Mouse (Mus musculus): Measurements from ENCODE around the gene Slc1a2.

Slc1a2 gene

DNA sequence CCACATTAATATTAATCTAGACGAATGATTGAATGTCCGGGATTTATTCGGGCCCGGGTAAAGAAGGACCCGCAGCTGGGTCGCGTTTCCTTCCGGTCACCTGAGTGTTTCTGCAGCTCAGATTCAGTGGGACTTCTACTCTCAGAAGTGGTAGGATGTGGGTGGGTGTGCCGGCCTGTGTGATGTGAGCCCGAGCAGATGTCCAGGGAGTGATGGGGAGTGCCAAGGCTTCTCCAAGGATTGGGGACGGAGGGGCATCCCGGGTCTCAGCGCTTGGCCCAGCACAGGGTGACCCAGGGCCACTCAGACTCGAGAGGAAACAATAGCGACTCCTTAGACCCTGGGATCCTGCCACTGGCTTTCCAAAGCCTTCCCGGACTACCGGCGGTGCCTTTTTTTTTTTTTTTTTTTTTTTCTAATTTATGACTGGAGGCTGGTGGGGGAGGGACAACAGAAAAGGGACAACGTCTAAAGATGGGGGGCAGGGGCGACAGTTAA is at the start of gene Slc1a2:
Gene Slc1a2 (plus strand): TSS at position 497 of the 498 bp plus-strand sequence.
- DNase-seq (ENCODE audit: low spot score in 2 of 2) = peak in 1 of 2 experiments; percentile 77

DNA sequence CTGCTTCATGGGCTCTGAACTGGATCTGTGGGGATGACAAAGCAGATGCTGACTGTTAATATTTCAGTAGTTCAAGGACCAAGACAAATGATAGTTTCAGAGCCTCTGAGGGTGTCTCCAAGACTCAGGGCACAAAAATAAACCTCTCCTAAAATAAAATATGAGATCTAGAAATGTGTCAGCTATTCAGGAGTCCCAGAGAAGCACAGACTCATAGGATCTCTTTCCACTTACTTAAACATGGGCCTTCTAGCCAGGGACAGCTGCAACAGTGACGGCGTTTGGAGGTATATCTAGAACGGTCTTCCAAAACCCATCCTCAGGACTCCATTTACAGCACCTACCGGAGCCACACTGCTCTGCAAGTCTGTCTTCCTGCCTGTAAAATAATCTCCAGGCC is 48.0 kb upstream of the Slc1a2 start:
- DNase-seq (ENCODE audit: low spot score in 2 of 2) = no peak

DNA sequence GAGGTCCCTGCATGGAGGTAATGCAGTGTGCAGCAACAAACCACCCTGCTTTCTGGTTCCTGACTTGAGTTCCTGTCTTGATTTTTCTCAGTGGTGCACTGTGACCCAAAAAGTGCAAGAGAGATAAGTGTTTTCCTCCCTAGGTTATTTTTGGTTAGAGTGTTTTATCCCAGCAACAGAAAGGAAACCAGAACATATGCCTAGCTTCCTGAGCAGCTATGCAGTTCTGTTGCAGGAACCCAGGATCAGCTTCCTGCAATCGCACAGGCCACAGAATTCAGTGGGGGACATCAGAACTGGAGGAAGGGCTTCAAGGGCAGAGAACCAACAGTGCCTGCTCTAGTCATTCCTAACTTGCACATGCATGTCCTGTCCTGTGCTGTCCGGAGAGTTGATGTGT is 41.8 kb upstream of the Slc1a2 start:
- DNase-seq (ENCODE audit: low spot score in 2 of 2) = no peak

DNA sequence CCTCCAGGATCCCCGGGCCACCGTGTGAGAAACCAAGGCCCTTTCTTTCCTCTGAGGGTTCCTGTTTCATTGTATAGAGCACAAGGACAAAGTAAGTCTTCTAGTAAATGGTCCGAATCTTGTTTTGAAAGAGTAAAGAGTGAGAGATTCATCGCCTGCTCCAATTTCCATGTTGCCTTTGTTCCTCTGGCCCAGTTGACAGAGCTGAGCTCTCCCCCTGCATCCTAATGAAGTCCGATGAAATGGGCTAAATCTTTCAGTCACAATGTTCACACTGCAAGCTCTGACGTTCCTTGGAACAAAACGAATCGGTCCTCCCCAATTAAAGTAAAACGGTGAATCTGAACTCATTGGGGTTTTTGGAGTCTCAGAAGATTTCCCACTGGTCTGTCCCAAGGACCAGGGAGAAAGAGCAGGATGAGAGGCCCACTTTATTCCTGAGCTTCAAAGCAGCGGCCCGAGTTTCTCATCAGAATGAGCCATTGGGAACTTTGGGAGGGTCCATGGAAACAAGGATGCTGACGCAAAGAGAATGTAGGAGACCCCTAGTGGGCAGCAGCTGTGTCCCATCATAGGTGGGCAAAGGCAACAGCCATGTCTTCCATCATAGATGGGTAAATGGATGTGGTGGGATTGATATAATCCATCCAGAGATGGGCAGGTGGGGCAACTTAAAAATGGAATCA is 37.6 kb upstream of the Slc1a2 start:
- no peak for DNase-seq (ENCODE audit: low spot score in 2 of 2)

DNA sequence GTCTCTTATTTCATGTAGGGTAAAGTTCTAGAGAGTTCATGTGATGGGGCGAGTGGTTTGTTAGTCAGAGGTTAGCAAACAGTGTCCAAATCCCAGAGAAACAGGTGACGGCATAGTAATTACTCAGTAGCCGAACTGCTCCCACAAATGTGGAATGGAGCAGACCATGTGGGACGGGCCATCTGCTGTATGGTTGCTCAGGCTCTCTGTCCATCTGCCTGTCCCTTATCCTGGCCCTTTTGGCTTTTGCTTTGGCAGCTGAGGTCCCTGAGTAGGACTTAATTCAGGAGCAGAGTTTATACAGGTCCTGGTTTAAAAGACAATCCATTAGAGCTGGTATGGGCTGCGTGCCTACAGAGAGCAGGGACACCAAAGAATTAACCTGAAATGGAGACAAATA is 36.3 kb upstream of the Slc1a2 start:
- DNase-seq (ENCODE audit: low spot score in 2 of 2) = no peak

DNA sequence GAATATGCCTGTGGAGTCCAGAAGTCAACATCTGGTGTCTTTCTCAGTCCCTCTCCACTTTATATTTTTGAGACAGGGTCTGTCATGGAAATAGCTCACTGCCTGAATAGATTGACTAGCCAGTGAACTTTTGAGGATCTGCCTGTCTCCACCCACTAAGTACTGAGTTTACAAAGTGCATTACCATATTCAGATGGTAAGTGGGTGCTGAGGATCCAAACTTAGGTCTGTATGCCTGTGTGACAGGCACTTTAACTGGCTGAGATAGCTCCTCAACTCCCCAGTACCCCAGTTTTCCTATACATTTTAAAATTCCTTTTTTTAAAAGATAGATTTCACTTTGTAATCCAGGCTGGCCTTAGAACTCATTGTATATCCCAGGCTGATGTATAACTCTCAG is 35.5 kb upstream of the Slc1a2 start:
- no peak for DNase-seq (ENCODE audit: low spot score in 2 of 2)

DNA sequence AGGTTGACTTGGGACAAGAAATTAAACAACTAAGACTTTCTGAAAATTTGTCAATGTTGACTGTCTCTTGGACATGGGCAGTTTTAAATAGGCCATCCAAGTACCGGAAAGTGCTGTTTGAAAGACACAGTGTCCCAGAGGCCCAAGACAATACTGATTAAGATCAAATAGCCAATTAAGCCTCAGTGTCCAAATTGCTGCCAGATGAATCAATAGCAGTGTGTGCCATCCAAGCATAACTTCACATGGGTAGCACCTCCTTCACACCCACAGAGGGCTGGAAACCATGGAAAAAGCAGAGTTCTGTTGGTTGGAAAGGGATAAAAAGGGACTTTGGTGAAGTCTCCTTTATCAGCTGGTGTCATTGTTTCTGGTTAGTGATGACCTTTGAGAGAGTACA is 33.9 kb upstream of the Slc1a2 start:
- no peak for DNase-seq (ENCODE audit: low spot score in 2 of 2)

DNA sequence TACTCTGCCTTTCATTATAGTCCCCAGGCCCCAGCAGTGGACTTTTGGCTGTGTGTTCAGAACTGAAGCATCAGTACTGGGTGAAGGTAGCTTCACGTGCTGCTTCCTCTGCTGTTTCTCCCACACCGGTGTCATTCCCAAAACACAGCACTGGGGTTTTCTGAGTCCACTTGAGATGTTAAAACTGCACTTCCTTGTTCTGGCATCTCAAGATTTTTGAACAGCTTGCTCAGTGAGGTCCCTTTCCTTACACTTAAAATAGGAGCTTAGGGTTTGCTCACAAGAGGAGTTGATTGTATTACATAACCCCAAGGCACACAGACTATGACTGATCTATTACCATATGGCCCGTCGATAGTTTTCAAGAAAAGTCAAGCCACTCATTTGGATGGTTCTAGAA is 26.1 kb upstream of the Slc1a2 start:
- DNase-seq (ENCODE audit: low spot score in 2 of 2) = peak in 1 of 2 experiments; percentile 41

DNA sequence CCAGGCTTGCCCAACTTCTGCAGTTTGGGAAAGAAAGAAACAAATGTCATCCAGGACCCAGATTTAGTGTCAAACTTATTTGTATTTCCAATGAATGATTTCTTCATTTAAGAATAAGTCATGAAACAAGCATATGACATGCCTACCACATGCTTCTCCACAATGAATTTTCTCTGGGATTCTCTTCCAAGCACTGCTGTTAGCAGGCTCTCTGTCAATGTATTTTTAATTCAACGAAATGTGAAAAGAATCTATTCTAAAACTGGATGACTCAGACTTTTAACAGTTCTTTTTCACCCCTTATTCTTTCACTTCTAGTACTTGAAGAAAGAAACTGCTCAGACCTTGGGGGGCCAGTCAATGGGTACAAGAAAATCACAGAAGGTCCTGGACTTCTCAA is 24.4 kb upstream of the Slc1a2 start:
- peak in 1 of 2 experiments; percentile 28 for DNase-seq (ENCODE audit: low spot score in 2 of 2)

DNA sequence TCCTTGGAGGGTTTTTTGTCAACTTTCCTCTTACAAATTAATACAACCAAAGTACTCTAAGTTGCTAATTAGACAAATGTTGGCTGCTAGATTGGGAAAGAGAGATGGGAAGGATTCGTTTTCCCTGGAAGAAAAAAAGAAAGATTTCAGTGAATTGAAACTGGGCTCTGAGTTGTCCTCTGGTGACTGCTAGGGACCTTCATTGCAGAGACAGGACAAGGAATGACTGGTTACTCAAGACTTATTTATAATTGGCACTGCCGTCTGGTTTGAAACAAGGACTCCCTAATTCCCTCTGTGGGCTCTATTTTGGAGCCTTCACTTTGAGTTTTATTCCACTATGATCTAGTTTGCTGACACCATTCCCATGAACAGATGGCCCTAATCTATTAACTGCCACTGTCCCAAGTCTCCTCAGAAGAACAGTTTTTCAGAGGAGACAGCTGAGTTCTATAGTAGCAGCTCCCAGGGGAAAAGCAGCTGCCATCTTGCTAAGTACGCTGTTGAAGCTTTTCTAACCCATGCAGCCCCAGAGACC is 22.9 kb upstream of the Slc1a2 start:
- peak in 1 of 2 experiments; percentile 29 for DNase-seq (ENCODE audit: low spot score in 2 of 2)

DNA sequence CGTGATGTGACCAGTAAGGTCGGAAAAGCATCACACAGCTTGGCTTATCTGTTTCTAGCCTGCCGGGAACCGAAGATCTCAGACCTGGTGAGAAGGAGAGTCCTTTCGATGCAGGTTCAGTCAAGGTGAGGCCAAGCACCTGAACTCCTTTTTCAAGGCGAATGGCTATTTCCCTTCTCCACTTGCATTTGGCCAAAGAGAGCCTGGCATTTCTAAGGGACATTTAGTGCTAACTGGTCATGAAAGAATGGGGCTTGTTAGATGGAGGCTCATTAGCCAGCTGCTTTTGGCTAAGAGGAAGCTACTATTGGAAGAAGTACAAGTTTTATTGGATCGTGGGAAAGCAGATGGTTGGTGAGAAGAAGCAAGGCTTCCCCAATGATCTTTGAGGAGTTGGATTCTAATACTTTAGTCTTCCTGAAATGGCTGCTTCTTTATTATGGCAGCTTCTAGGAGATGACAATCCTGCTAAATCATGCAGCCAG is 22.3 kb upstream of the Slc1a2 start:
- DNase-seq (ENCODE audit: low spot score in 2 of 2) = no peak

DNA sequence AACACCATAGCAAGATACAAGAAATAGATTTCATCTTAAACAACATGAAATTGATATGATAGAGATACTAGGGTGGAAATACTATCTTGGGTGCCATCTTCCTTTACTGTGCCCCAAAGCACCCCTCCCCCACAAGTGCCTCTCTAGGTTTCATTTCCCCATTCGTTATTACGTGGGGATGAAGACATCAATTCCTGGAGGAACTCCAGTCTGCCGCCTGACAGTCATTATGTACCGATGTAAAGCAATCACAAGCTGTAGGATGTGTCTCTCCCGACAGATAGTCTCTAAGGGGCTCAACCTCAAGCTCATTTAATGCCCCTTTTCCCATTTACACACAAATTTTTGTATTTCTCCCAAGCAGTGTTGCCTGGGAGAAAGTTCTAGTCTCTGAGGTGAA is 20.3 kb upstream of the Slc1a2 start:
- DNase-seq (ENCODE audit: low spot score in 2 of 2) = no peak

DNA sequence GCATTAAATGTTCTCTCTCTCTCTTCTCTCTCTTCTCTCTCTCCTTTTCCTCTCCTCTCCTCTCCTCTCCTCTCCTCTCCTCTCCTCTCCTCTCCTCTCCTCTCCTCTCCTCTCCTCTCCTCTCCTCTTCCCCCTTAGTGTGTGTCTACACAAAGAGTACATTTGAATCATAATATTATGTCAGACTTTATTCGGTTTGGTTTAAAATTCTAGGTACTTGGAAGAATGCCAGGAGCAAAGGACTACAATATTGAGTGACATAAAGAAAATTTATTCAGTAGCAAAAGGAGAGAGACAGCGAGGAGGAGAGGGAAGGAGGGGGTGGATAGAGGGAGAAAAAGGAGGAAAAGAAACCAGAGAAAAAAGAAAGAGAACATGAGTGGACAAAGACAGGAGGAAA is 19.8 kb upstream of the Slc1a2 start:
- no peak for DNase-seq (ENCODE audit: low spot score in 2 of 2)

DNA sequence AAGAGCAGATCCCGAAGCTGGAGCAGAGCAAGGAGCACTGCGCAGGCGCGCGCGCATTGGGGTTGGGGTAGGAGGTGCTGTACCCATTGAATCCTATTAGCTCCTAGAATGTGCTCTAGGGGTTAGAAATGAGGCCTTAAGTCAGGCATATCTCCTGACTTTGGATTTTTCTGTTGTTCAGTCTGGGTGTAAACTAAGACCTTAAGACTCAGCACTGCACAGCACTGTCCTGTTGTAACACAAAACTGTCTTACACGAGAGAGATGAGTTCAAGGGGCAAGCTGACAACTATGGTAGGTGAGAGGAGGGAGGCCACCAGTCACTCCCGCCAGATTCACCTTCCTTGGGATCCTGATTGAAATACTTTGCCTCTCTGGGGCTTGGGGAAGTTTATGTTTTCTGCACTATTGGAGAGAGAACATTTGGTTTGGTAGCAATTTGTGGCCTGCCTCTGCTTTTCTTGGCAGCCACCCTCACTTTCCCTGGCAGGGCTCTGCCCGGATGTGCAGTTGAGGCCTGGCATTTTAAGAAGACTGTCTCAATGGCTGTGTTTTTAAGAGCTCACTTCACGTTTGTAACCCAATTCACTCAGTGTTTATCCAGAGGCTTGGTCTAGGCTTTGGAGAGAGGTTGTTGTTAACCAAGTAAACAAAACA is 9.5 kb upstream of the Slc1a2 start:
- peak; percentile 74 to 77 for DNase-seq (ENCODE audit: low spot score in 2 of 2)

DNA sequence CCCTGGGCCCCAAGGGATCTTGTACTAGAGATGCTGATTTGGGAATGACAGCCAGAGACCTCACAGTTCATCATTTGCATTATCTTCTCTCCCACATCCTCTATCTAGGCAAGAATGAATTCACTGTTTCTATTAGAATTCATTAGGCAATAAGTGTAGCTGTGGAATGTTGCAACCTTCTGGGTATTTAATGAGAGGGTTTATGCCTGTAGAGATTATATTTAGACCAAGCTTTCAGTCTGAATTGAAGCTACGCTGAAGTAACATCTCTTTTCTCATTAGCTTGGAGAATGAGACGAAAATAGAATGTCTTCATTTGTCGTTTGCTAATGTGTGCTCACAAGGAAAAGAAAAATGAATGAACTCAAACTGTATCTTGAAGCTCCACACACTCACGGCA is 8.1 kb upstream of the Slc1a2 start:
- no peak for DNase-seq (ENCODE audit: low spot score in 2 of 2)

DNA sequence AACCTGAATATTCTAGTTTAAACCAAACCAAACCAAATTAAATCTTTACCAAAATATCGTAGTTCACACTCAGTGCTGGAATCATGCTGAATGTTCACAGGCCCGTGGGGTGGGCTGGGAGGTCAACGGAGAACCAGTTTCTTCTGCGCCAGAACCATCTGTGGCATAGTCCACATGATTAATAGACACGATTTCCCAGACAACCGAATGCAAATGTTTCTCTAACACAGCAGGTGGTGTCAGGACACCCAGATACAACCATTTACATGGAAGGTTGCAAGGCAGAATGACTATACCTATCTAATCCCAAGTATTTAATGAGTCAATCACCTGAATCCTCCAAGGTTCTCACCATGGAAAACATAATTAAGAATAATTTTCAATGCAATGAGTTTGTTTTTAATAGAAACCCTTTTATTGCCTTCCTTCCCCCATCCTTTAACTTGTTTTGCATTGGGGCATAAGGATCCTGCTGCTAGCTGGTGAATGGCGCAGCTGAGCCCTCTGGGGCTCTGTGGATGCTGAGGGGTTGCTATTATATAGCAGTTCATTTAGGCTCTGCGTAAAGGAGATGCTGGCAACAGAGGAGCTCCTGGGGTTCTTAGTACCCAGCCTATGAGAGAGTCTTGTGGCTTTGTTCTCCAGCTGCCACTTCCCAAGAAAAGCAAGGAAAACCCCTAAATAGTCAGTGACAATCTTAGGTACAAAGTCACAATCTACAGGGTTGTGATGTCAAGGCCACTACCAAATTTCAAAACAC is 2.3 kb upstream of the Slc1a2 start:
- no peak for DNase-seq (ENCODE audit: low spot score in 2 of 2)

DNA sequence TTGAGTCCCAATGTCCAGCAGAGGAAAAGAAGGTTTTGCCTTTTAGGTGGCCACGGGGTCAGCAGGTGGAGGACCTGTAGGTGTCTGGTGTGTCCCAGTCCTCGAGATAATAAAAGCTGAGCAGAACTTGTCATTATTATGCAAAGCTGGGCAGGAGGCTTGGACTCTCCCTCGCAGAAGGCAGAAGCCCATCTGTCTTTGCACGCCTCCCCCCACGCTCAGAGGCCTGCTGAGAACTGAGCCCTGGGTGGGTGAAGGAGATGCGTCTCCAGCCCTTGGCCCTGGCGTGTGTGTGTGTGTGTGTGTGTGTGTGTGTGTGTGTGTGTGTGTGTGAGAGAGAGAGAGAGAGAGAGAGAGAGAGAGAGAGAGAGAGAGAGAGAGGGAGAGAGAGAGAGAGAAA is 733 bp upstream of the Slc1a2 start:
- DNase-seq (ENCODE audit: low spot score in 2 of 2) = peak in 1 of 2 experiments; percentile 72

DNA sequence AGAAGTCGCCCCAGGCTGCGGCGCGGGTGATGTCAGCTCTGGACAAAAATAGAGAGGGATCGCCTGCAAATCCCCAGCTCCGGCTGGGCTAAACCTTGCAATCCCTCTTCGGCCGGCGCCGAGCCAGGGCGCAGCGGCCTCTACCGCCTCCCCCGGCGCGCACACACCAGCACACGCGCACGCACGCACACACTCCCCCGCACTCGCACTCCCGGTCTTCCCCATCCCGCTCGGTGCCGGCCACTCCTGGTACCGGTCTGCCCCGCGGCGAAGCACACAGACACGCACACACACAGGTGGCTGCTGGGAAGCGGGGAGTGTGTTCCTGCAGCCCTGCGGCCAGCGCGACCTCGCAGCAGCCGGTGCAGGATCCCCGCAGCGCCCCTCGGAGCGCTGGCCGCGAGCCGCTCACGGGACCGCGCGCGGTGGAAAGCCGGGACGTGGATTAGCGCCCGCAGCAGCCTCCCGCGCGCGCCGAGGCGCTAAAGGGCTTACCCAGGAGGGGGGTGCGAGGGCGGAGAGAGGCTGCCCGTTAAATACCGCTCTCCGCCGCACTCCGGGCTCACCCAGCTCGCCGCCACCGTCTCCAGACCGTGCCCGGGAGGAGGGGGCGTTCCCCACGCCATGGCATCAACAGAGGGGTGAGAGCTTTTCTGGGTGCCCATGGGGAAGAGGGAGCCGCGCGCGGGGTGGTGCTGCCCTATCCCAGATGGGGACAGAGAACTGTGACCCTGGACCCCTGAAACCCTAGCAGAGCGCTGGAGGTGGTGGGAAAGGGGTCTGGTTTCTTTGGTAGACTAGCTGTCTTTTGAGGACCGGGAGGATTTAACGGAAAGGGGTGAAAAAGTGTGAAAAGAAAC is 432 bp downstream of the Slc1a2 start:
- peak; percentile 73 to 78 for DNase-seq (ENCODE audit: low spot score in 2 of 2)

DNA sequence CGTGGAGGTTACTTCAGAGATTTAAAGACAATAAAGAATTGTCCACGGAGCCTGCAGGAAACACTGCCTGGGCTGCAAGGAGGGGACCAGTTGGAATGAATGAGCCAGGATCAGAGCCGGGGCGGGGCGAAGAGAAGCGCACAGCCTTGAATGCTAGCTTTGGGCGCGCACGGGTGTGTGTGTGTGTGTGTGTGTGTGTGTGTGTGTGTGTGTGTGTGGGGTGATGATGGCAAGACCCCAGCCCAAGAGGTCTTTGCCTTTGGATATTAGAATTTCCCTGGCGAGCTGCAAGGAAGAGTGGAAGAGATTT is 1.0 kb downstream of the Slc1a2 start:
- no peak for DNase-seq (ENCODE audit: low spot score in 2 of 2)

DNA sequence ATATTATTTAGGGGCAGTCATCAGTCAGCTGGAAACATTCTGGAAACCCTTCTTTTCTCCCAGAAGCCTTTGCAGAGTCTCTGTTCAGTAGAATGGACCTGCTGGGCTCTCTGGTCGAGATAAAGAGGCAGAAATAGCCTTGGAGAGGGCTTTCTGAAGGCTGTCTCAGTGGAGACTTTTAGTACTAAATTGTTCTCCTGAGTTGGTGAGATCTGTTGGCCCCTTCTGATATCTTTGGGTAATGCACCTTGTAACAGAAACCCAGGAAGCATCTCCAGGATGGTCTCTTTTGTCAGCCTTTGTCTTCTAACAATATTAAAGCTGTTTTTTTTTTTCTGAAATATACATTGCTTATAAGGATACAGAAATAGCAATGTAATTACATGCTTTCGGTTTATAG is 2.6 kb downstream of the Slc1a2 start:
- DNase-seq (ENCODE audit: low spot score in 2 of 2) = no peak

DNA sequence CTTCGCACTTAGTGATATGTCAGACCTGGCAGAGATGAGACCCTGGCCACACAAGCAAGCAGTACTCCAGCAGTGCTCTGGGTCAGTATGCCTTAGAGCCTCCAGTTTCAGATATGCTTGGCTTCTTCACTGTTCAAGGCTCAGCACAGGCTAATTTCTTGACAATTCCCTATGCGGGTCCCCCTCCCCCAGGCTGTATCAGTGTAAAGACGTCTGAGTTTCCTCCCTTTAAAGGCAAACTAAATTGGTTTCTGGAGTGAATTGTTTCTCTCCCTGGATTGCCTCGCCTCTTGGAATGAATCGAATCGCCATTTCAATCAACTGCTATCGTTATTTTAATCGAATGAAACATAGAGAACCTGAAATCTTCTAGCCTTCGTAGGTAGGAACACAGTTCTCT is 4.5 kb downstream of the Slc1a2 start:
- DNase-seq (ENCODE audit: low spot score in 2 of 2) = no peak

DNA sequence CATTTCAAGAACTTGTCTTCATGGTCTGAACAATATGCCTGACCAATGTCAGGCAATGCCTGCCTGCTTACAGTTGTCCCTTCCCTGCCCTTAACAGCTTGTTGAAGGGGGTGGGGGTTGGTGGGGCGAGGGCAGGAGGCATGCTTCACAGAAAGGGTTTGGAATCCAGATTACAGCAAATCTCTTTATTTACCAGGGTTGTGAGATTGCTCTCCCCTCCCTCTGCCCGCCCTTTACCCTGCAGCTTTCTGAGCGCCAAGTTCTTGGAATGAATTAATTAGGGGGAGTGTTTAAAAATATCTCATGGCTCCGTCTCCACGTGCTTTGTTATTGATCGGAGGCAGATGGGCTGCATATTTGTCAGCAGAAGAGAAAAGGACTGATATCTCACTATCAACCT is 4.9 kb downstream of the Slc1a2 start:
- no peak for DNase-seq (ENCODE audit: low spot score in 2 of 2)
